Mouse (Mus musculus): ENCODE data around the gene Pdgfra. TPM values are rescaled to one million over a fixed set of nuclear protein-coding genes. Genes with fewer than 3 reads are reported as not detected.

Pdgfra gene
- total RNA-seq, 2 experiments from 2014 or later = 16.1 to 18.0 TPM

DNA sequence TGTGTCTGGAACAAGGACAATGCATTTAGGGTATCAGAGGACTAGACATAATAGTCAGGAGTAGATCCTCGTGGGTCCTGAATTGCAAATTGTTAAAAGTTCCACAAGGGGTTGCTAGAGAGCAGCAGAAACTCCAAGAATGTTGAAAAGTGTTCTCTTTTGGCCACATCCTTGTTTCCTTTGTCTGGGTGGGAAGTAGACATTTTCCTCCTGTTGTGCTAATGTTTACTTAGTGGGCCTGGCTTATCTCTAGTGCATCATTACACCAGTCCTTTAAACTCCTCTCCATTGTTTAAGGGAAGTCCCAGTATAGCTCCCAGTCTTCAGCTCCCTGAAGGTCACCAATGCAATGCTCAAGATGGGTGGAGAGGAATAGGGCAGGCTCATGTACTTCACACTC is 57.9 kb downstream of the Pdgfra start:
- DNase-seq = no peak

DNA sequence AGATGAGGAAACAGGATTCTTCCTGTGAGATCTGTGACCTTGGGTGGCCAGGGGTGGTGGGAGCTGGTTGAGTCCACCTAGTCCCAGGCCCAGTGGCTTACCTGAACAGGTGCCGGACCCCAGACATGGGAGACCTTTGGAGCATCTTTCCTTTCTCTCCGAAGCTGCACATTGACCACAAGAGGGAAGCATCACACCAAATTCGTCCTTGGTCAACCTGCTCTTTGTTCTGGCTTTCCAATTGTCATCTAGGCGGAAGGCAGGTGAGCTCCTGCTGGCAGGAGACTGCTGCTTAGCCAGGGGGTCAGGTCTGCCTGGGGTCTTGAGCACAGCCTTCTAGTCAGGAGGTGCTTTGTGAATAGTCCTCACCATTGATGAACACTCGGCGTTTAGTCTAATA is 62.4 kb downstream of the Pdgfra start:
- no peak for DNase-seq

DNA sequence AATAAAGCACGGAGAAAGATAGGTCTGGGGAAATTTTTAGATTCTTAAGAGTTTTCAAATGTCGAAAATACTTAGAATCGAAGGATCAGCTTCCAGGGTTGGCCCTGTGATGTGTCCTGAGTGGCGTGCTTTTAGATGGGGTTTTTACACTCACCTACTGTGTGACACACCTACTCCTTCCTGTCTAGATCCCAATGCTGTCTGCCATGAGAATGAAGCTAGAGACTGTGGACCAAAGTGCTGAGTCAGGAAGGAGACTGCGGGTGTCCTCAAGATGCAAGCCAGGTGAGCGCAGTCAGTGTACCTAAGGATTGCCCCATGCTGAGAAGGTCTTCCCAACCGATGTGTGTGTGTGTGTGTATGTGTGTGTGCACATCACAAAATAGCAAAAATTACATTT is 62.8 kb downstream of the Pdgfra start:
- no peak for DNase-seq

DNA sequence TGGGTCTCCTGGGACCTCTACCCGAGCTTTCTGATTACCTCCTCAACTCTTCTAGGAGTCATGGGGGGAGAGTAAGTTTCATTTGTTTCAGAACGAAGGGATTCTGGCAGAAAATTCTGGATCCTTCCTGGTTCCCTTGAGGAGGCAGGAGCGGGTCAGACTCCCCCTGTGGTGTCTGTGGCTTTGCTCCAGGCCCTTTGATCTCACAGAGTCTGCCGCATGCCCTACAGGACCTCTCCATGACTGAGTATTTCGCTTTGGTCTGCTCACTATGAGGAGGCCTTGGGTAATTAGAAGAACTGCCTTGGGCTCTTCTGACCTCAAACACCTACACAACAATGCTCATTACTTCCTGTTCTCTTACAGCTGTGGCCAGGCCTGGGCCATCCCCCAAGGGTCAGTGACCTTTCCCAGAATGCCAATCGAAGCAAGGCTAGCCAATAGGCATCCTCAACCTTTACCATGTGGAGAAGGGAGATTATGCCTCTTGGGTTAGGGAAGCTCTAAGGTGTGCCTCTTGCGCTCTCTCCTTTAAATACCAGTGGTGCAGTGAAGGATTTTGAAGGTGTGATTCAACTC is 63.7 kb downstream of the Pdgfra start:
- DNase-seq = no peak

DNA sequence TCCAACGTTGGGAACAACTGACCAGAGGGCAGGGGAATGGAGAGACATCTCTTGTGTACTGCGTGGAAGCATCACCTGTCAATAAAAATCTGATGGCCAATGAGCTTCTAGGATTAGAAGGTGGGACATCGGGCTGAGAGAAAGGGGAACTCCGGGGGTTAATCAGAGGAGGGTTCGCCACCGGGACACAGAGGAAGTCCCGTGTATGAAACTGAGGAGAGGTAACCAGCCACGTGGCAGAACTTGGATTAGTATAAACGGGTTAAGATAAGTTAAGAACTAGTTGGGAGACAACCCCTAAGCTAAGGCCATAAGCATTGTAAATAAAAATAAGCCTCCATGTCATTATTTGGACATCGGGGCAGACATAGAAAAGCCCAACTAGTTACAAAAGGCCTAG is 69.5 kb downstream of the Pdgfra start:
- DNase-seq = no peak

DNA sequence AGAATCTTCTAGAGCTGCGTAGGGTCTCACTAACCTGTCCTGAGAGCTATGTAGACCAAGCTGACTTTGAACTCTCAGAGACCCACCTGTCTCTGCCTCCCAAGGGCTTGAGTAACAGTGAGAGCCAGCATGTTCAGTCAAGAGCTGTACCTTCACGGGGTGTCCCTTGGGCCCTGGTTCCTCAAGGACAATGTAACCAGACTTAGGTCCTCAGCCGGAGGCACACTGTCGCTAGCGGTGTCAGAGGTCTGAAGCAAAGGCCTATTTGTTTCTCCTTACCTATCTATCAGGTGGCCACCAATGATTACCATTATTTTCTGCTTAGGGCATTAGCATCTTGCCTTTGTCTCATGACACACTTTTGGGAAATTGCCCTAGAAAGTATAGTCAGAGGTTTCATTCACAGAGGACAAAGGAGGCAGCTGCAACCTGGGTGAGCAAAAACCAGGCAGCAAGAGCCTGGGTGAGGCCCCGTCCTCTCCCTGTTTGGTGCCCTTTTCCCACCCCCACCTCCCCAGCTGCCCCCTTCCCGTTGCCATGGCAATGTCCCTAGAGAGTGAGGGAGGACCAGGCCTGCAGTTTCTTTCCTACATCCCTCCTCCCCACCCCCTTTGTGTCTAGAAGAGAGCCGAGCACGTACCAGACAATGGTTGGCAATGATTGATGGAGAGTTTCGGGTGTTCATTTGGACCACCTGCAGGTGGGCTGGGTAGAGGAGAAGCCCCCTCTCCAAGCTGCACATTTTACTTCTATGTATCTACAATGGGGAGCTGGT is 70.6 kb downstream of the Pdgfra start:
- DNase-seq = no peak

DNA sequence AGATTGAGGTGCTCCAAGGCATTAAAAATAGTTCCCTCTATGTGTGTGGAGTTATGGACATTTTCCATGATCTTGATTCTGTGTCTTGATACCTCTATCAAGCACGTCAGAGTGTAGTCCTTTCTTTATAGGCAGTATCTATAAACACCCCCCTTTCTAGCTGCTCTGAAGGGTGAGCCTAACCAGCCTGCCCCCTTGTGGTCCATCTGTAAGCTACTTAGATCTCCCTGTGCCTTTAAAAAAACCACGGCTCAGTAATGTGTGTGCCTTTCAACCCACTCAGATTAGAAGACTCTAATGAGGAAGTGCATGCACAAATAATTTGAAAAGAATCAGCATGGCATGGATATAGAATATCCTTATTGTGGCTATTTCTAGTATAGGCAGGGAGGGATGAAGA is 86.3 kb downstream of the Pdgfra start:
- no peak for DNase-seq

DNA sequence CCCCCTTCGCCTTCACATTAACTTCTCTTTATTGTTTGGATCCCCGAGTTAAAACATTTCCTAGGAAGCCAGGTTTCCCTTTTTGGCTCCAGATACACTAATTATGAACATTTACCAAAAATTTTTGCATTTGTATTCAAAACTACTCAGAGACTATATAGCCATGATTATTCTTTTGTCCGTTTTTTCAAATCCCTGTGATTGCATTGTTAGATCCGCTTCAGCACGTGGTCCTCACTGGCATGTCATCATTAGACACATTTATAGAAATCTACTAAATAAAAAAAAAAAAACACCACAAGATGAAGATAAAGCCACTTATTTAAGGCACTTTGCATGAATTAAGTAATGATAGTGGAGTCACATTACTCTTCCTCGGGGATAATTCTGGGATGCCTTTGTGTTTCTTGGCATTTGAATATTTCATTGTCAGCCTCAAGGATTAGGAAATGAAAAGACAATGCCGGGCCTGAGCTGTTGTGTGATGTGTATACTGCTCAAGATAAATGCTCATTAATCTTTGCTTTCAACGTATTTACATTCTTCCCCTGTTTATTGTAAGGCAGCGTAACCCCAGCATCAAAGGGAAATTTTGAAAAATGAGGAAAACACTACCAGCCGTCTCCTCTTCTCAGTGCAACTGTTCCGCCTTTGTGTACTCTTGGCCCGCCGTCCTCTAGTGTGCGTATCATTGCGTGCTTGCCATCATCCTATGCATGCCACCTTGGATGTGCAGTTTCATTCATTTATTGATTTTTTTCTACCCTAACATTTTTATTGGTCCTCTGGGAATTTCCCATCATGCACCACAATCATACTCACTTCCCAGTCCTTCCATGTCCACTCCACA is 87.1 kb downstream of the Pdgfra start:
- no peak for DNase-seq

DNA sequence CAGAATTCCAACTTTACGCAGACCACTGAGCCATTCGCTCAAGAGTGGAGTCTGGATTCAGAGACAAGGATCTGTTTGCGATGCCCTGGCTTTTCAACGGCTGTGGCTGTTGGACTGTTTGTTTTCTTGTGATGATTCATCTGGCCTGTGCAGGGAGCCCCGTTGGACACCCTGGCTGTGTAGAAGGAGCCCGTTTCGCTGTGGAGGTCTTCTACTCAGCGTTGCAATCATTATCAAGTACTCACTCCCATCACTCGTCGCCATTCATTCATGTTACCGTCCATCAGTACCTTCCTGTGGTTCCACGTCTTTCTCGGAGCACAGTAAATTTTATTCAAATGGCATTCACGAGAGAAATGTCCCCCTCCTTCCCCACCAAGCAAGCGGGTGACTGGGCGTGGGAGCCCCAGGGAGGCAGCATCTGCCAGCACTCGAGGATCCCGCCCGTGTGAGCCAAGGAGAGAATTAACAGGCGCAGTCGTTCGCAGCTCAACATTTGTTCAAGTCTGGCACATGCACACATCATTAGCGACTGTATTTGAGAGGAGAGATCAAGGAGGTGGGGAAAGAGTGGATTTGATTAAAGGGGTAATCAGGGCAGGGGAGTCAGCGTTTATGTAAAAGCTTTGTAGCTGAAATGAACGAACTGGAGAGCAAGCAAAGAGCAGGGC is 95.1 kb downstream of the Pdgfra start:
- DNase-seq = no peak

Small RNA genes within 50 kb of the gene (microRNA-seq; reads per million reads assigned to microRNA genes)
- 0.74 to 1.1 reads per million in 2 experiments for gene Mir7025 (ENCODE audit: borderline replicate concordance in 2 of 2)

Other genes starting within 250 kb of the Pdgfra start
- gene Chic2, start 107.5 kb upstream of the Pdgfra start, total RNA-seq (2021) = 10 to 100 TPM; 13.6 to 14.3 TPM
- gene Gsx2, start 76.7 kb upstream of the Pdgfra start, total RNA-seq (2021) = not detected

All from gastrocnemius, postnatal 25 days (tissue).